Mouse (Mus musculus) liver, embryonic 16.5 days (tissue): Measurements from ENCODE around the gene Pramef8. TPM values are rescaled to one million over a fixed set of nuclear protein-coding genes. Genes with fewer than 3 reads are reported as not detected.
"Not testable (repeated sequence)": the region's sequence is repeated elsewhere in the genome, so short reads cannot be mapped to it uniquely, and the experiment has no call there.

ENCODE experiments used
- ATAC-seq: fragments of 200-750 bp; cut with Nextera tagmentation; 2 replicates; pipeline ENCODE4 v1.8.0; 2017; ENCODE audit warnings: low read depth, mild to moderate bottlenecking, moderate number of reproducible peaks, moderate library complexity
- H3K27ac ChIP-seq: fragments of 300-500 bp; sonication (generic); 2 replicates; pipeline ENCODE4 v1.5.1; 2014; ENCODE audit warnings: mild to moderate bottlenecking, low read length
- H3K27me3 ChIP-seq: fragments of 300-500 bp; sonication (generic); 2 replicates; pipeline ENCODE4 v1.6.1; 2014; ENCODE audit warnings: low read depth, low read length, mixed read lengths; ENCODE audit not compliant: control insufficient read depth, insufficient read depth
- H3K36me3 ChIP-seq: fragments of 300-500 bp; sonication (generic); 2 replicates; pipeline ENCODE4 v1.6.1; 2014; ENCODE audit warnings: mild to moderate bottlenecking; ENCODE audit not compliant: control insufficient read depth, insufficient read depth
- H3K4me1 ChIP-seq: fragments of 300-500 bp; sonication (generic); 2 replicates; pipeline ENCODE4 v1.6.1; 2014; ENCODE audit warnings: low read depth, low read length, mixed read lengths; ENCODE audit not compliant: control insufficient read depth
- H3K4me2 ChIP-seq: fragments of 300-500 bp; sonication (generic); 2 replicates; pipeline ENCODE4 v1.6.1; 2014; ENCODE audit warnings: low read depth, low read length, mixed read lengths
- H3K4me3 ChIP-seq: fragments of 300-500 bp; sonication (generic); 2 replicates; pipeline ENCODE4 v1.5.1; 2014; ENCODE audit warnings: low read depth, mild to moderate bottlenecking, low read length
- H3K9ac ChIP-seq: fragments of 300-500 bp; sonication (generic); 2 replicates; pipeline ENCODE4 v1.6.1; 2014; ENCODE audit warnings: low read depth, low read length
- H3K9me3 ChIP-seq: fragments of 300-500 bp; sonication (generic); replicated peaks from 2 replicates; pipeline ENCODE4 v1.6.1; 2016; ENCODE audit warnings: low read length; ENCODE audit not compliant: control insufficient read depth
- WGBS: fragments of 180-500 bp; shearing (Covaris S2); extraction: QIAGEN DNeasy Blood & Tissue Kit; methylation state at CpG from one replicate; pipeline ENCODE4 v1.1.7; 2014; ENCODE audit not compliant: insufficient replicate concordance; 5-methylcytosine and 5-hydroxymethylcytosine counted together
- polyA plus RNA-seq: library from polyadenylated mRNA; unstranded; fragments of >200 nt; fragmentation: Nextera tagmentation; extraction: Ambion mirVana; gene quantifications from 2 replicates; pipeline ENCODE4 v1.2.1, GENCODE M21; 2015

Pramef8 gene
- polyA plus RNA-seq, 1 experiment from 2014 or later: 3.9 TPM

GRCm38 (mm10) chr4:143394181-143394580 lies 18.0 kb upstream of the Pramef8 start, which contains the start of gene Pramel1:
Pramel1 (plus strand) TSS chr4:143394428.
- Histone ChIP-seq H3K9me3 (no peaks in the 10 kb centered on the region), H3K4me3 (no peak within 1 kb of the TSS), H3K27me3 (no peaks in the 10 kb centered on the region; the same call in 1 of the 2 replicates), H3K4me1 (no peaks in the 10 kb centered on the region), H3K9ac (no peak within 1 kb of the TSS), H3K4me2 (no peak within 1 kb of the TSS), H3K27ac (no peak within 1 kb of the TSS), H3K36me3 (no peaks in the 10 kb centered on the region)
- WGBS: 71% methylated on average over 26 of the region's 26 CpGs
- ATAC-seq: no peak

- Histone ChIP-seq H3K9me3 (no peaks in the 10 kb centered on the region), H3K27ac (no peak overlapping the region), H3K4me1 (peaks cover 4% of the 10 kb centered on the region), H3K27me3 (no peaks in the 10 kb centered on the region), H3K9ac (peak overlapping the region; percentile 39; the same call in 1 of the 2 replicates), H3K4me2 (peak overlapping the region; percentile 77), H3K4me3 (peak overlapping the region; percentile 79), H3K36me3 (no peaks in the 10 kb centered on the region)
- 60% methylated on average over 5 of the region's 5 CpGs for WGBS
- no peak for ATAC-seq
Measured at GRCm38 (mm10) chr4:143411566-143412218, 534 bp upstream of the Pramef8 start.

DNA sequence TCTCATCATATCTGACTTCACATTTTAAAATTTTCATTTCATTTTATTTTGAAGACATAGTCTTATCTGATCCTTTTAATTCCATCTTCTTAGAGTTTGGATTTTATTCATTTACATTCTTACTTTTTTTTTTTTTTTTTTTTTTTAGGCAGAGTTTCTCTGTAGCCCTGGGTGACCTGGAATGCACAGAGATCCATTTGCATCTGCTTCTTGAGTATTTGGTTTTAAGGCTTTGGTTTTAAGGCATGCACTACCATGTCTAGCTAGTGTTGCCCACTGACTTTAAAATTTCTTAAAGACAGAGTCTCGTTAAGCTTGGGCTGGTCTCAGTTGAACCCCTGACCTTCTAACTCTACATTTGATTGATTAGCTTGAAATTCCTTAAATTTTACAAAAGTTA lies 1.4 kb downstream of the Pramef8 start:
- Histone ChIP-seq H3K9ac (no peak overlapping the region), H3K27ac (no peak overlapping the region), H3K36me3 (peaks cover 5% of the 10 kb centered on the region), H3K9me3 (no peaks in the 10 kb centered on the region), H3K4me3 (no peak overlapping the region), H3K27me3 (no peaks in the 10 kb centered on the region), H3K4me1 (peaks cover 4% of the 10 kb centered on the region), H3K4me2 (no peak overlapping the region)
- 66% methylated on average over 1 of the region's 1 CpGs for WGBS
- ATAC-seq: no peak

DNA sequence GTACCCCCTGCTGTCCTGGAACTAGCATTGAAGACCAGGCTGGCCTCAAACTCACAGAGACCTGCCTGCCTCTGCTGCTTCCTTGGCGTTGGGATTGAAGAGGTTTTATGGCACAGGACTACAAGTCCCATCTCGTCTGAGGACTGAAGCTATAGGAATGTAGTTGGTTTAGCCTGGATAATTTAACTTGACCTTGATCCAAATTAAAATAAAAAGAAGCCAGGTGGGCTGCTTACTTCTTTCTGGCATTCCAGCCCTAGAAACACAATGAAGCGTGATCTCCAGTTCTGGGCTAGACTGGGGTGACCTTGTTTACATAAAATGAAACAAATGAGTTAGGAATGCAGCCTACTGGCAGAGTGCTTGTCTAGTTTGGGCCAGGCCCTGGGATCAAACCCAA lies 1.9 kb downstream of the Pramef8 start:
- no peak overlapping the region for H3K27ac ChIP-seq
- no peaks in the 10 kb centered on the region for H3K27me3 ChIP-seq
- no peak overlapping the region for H3K4me2 ChIP-seq
- no peak overlapping the region for H3K9ac ChIP-seq
- no peaks in the 10 kb centered on the region for H3K9me3 ChIP-seq
- H3K4me1 ChIP-seq: peaks cover 4% of the 10 kb centered on the region
- ATAC-seq: no peak
- H3K36me3 ChIP-seq: peaks cover 6% of the 10 kb centered on the region
- H3K4me3 ChIP-seq: no peak overlapping the region
- 64% methylated on average over 3 of the region's 3 CpGs for WGBS

- H3K27ac ChIP-seq, ATAC-seq, H3K4me2 ChIP-seq, H3K4me1 ChIP-seq, H3K4me3 ChIP-seq, H3K36me3 ChIP-seq, H3K27me3 ChIP-seq, H3K9ac ChIP-seq, H3K9me3 ChIP-seq: not testable (repeated sequence)
- 77% methylated on average over 5 of the region's 5 CpGs for WGBS
Measured at GRCm38 (mm10) chr4:143426770-143427169, 14.5 kb downstream of the Pramef8 start.

- Histone ChIP-seq H3K27me3 (no peaks in the 10 kb centered on the region), H3K4me3 (no peak within 1 kb of the TSS), H3K9ac (no peak within 1 kb of the TSS), H3K27ac (no peak within 1 kb of the TSS), H3K36me3 (no peaks in the 10 kb centered on the region), H3K9me3 (no peaks in the 10 kb centered on the region), H3K4me1 (no peaks in the 10 kb centered on the region), H3K4me2 (no peak within 1 kb of the TSS)
- ATAC-seq: no peak
- 48% methylated on average over 3 of the region's 3 CpGs for WGBS
Measured at GRCm38 (mm10) chr4:143450224-143450623, 38.0 kb downstream of the Pramef8 start, which contains the start of gene Oog4. Oog4 (minus strand) TSS chr4:143450324.

Other genes with a start within 250 kb of the Pramef8 start
- gene Prdm2, start 199.4 kb upstream of the Pramef8 start, polyA plus RNA-seq: 3.3 TPM in 2 replicates
- 0.99 and 1.5 TPM in 2 replicates for gene Pdpn, start 112.9 kb upstream of the Pramef8 start, polyA plus RNA-seq
- not detected in 2 replicates for gene Lrrc38, start 62.7 kb upstream of the Pramef8 start, polyA plus RNA-seq
- not detected in 2 replicates for gene Pramel1, start 18.0 kb upstream of the Pramef8 start, polyA plus RNA-seq
- gene Oog4, start 37.9 kb downstream of the Pramef8 start, polyA plus RNA-seq: not detected in 2 replicates
- gene Gm13043, start 98.9 kb downstream of the Pramef8 start, polyA plus RNA-seq: not detected in 2 replicates
- gene Gm13040, start 123.5 kb downstream of the Pramef8 start, polyA plus RNA-seq: not detected in 2 replicates
- gene BC080695, start 139.3 kb downstream of the Pramef8 start, polyA plus RNA-seq: not detected in 2 replicates
- gene Gm13057, start 139.3 kb downstream of the Pramef8 start, polyA plus RNA-seq: not detected in 2 replicates
- not detected in 2 replicates for gene Gm13083, start 202.6 kb downstream of the Pramef8 start, polyA plus RNA-seq
- not detected in 2 replicates for gene Gm13088, start 244.8 kb downstream of the Pramef8 start, polyA plus RNA-seq